ENCODE assay signal across 14 mouse cellular contexts in the genomic region with DNA sequence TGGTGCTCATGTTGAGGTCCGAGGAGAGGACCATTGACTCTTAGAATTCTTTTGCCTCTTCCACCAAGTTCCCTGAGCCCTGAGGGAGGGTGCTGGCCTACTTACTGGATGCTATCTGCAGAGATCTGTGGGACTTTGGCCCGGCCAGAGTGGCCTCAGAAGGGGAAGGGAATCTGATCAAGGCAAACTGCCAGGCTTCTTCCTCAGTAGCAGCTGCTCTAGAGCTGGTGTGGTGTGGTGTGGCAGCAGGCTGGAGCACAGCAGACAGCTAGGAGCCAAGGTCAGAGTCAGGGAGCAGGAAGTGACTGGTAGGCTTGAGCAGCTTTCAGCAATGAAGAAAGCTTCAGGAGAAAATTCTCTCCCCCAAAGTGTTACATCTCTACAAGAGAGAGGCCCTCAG. TPM values are rescaled to one million over a fixed set of nuclear protein-coding genes. Genes with fewer than 3 reads are reported as not detected.
DNase-seq lines count a peak whose midpoint lies in the region; ATAC-seq and TF ChIP-seq lines count a peak whose summit lies in the region.
"Had no signal": no experiment of that assay in that cellular context is flagged by ENCODE, and none has a peak within 500 bp of the region (broad histone marks: within the 10 kb centered on the region; RNA-seq: fewer than 3 reads in every experiment).

No protein-coding gene starts in this region.

- H3K4me3 ChIP-seq in lung, postnatal 0 days (ENCODE audit: low read depth, low read length) = no peak overlapping the region
- H3K4me3 ChIP-seq: heart, adult 2 months; neural tube, embryonic 15.5 days had no signal

- DNase-seq in cerebellum, adult 9-11 months = peak; percentile 6
- no peak for DNase-seq in cerebellum, adult 9-10 months
- peak; percentile 59 for DNase-seq in lung, postnatal 10 days
- no peak for DNase-seq in lung, postnatal 0 days (ENCODE audit: low spot score)
- peak; percentile 21 to 39 for DNase-seq in kidney, postnatal 4 days
- no peak for DNase-seq in right cerebral cortex, postnatal 36 days (ENCODE audit: low spot score in 2 of 2)
- DNase-seq in cerebellum, adult 18-20 months = no peak
- DNase-seq: B cell, adult 2 months; heart, adult 2 months; heart, postnatal 10 days had no signal

- no peak for TF ChIP-seq CTCF in lung, postnatal 0 days (IDR thresholded peaks at IDR 0.05)

- H3K27ac ChIP-seq in lung, postnatal 0 days (ENCODE audit: low read length) = no peak overlapping the region
- H3K27ac ChIP-seq: heart, adult 2 months; neural tube, embryonic 15.5 days had no signal

- 50% methylated on average over 2 of the region's 2 CpGs for WGBS in lung, postnatal 0 days

- no peaks in the 10 kb centered on the region for H3K4me1 ChIP-seq in lung, postnatal 0 days (ENCODE audit: insufficient read depth, low read depth, low read length)
- H3K4me1 ChIP-seq: neural tube, embryonic 15.5 days had no signal

- no peak for TF ChIP-seq EP300 in lung, postnatal 0 days (IDR thresholded peaks at IDR 0.05)

- H3K4me2 ChIP-seq in lung, postnatal 0 days (replicated peaks; ENCODE audit: low read depth, low read length) = no peak overlapping the region
- H3K4me2 ChIP-seq: liver, embryonic 11.5 days; neural tube, embryonic 15.5 days had no signal

- H3K36me3 ChIP-seq in lung, postnatal 0 days (ENCODE audit: insufficient read depth, low read length) = no peaks in the 10 kb centered on the region
- H3K36me3 ChIP-seq: neural tube, embryonic 15.5 days had no signal

- H3K9ac ChIP-seq in lung, postnatal 0 days (replicated peaks; ENCODE audit: low read depth) = no peak overlapping the region
- H3K9ac ChIP-seq: neural tube, embryonic 15.5 days had no signal

- no peaks in the 10 kb centered on the region for H3K27me3 ChIP-seq in lung, postnatal 0 days (replicated peaks; ENCODE audit: insufficient read depth, low read length)
- H3K27me3 ChIP-seq: neural tube, embryonic 15.5 days had no signal

- ATAC-seq in lung, postnatal 0 days = no peak
- peak; percentile 25; the same call in 1 of the 2 replicates for ATAC-seq in granulocyte monocyte progenitor cell, adult 5-6 weeks (replicated peaks; ENCODE audit: poor library complexity, severe bottlenecking)
- ATAC-seq: hindbrain, embryonic 16.5 days had no signal

- H3K9me3 ChIP-seq in lung, postnatal 0 days (ENCODE audit: low read length) = peaks cover 4% of the 10 kb centered on the region; the same call in 1 of the 2 replicates

RNA-seq across cellular contexts. Expression of gene Zmym2, which starts 36.8 kb away (rescaled TPM):
- 21.1 and 22.8 TPM in 2 replicates for polyA plus RNA-seq in lung, postnatal 0 days (2015; fragmentation: Nextera tagmentation; extraction: Ambion mirVana)
- 58.6 and 64.5 TPM in 2 replicates for total RNA-seq in granulocyte monocyte progenitor cell, adult 5-6 weeks (2014; fragmentation: Nextera tagmentation)
- 31.7 and 33.8 TPM in 2 replicates for total RNA-seq in granulocyte monocyte progenitor cell, adult 5-6 weeks (2017)

RNA-seq across cellular contexts. Expression of gene Zmym5, which starts 38.2 kb away (rescaled TPM):
- 25.5 and 28.6 TPM in 2 replicates for polyA plus RNA-seq in lung, postnatal 0 days (2015; fragmentation: Nextera tagmentation; extraction: Ambion mirVana)
- total RNA-seq in granulocyte monocyte progenitor cell, adult 5-6 weeks (2014; fragmentation: Nextera tagmentation) = 13.8 and 19.3 TPM in 2 replicates
- total RNA-seq in granulocyte monocyte progenitor cell, adult 5-6 weeks (2017) = 14.6 and 17.2 TPM in 2 replicates

Comparison
In these comparisons a context has a peak if more than half of its experiments do, and no peak if none do; other contexts are left out.
1. DNase-seq: peak in cerebellum, adult 9-11 months (single experiment), lung, postnatal 10 days (single experiment) and kidney, postnatal 4 days (2 of 2); none in cerebellum, adult 9-10 months (single experiment), lung, postnatal 0 days (single experiment), right cerebral cortex, postnatal 36 days (0 of 2) and cerebellum, adult 18-20 months (0 of 2).